Mouse (Mus musculus) adrenal gland, postnatal 0 days (tissue): ENCODE measurements around the gene Gm17026. TPM values are rescaled to one million over a fixed set of nuclear protein-coding genes. Genes with fewer than 3 reads are reported as not detected.

Source experiments
- microRNA-seq: library from miRNA; unstranded; fragments of <30 nt; microRNA quantifications from one replicate; pipeline ENCODE4, GENCODE M21; 2016; ENCODE audit warnings: borderline replicate concordance; ENCODE audit not compliant: insufficient number of aligned reads
- polyA plus RNA-seq: library from polyadenylated mRNA; unstranded; fragments of >200 nt; fragmentation: Nextera tagmentation; extraction: Ambion mirVana; gene quantifications from 2 replicates; pipeline ENCODE4 v1.2.1, GENCODE M21; 2015

Gene Gm17026
- not detected in 2 replicates for polyA plus RNA-seq

GRCm38 (mm10) chr14:42259948-42260347, at the start of gene Gm17026:
Gene Gm17026, minus strand, starts transcription at chr14:42260048.

DNA sequence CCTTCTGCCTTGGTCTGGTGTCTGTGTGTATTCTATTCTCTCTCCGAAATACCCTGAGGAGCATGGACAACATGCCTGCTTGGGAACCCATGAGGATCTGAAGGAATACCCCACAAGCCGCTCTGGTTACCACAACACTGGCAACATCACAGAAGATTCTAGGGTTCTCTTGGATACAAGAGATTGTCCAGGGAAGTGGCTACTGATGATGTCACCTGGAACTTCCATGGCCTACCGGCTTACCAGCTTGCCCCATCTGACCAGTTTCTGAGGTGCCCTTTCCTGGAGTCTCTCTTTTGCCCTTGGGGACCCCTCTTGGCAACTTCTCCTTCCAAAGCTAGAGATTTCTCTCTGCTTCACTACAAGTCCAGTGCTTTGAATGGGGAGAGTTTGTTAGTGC, 37.4 kb upstream of the Gm17026 start, which contains the start of gene Gm9611:
Gene Gm9611, minus strand, starts transcription at position 101 of the 400 bp plus-strand sequence.

Small RNA genes lying within 50 kb of the gene (microRNA-seq; reads per million reads assigned to microRNA genes)
- not detected for gene Gm25208
- gene Gm25892 = not detected

Other genes with a start within 250 kb of the Gm17026 start
- not detected in 2 replicates for gene Gm7951, start 142.7 kb downstream of the Gm17026 start, polyA plus RNA-seq
- not detected in 2 replicates for gene Gm17027, start 97.4 kb downstream of the Gm17026 start, polyA plus RNA-seq
- gene Gm3573, start 69.3 kb downstream of the Gm17026 start, polyA plus RNA-seq = not detected in 2 replicates
- not detected in 2 replicates for gene Gm9611, start 37.3 kb upstream of the Gm17026 start, polyA plus RNA-seq
- not detected in 2 replicates for gene Gm7995, start 50.2 kb upstream of the Gm17026 start, polyA plus RNA-seq
- gene Gm8005, start 179.6 kb upstream of the Gm17026 start, polyA plus RNA-seq = not detected in 2 replicates
- gene Gm8011, start 203.8 kb upstream of the Gm17026 start, polyA plus RNA-seq = not detected in 2 replicates
- not detected in 2 replicates for gene Gm8020, start 242.3 kb upstream of the Gm17026 start, polyA plus RNA-seq